Mouse (Mus musculus) lung, adult 2 months (tissue): ENCODE results near the gene Gspt1.

Experiments used
- CTCF ChIP-seq: fragments of 200-500 bp; IDR thresholded peaks from 2 replicates; pipeline ENCODE4 v1.5.1; 2011; ENCODE audit warnings: mild to moderate bottlenecking, low read length, control low read depth; ENCODE audit not compliant: insufficient read depth
- POLR2A ChIP-seq: fragments of 200-500 bp; IDR thresholded peaks from 2 replicates; pipeline ENCODE4 v1.6.1; 2011; ENCODE audit warnings: low read depth, mild to moderate bottlenecking, control low read depth, low read length, borderline replicate concordance; ENCODE audit errors: extremely low read depth

DNA sequence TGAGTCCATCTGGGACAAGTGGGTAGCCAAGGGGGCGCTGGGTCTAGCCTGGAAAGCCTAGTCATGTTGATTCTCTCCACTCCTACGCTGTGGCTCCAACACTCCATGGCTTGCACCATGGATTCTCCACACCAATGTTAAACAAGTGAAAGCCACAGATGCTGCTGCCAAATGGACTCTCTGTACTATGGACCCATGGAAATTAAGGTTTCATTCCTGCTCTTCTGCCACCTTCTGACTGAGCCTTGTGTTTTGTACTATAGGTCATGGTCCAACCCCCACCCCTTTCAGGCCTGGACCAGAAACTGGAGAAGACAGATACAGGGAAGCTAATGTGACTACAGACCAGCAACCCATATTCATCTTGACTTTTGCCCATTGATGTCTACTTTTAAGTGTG is 12.4 kb upstream of the Gspt1 start:
- TF ChIP-seq POLR2A, result no peak
- no peak for TF ChIP-seq CTCF
